Mouse (Mus musculus): ENCODE data around the gene Cep68.

DNA sequence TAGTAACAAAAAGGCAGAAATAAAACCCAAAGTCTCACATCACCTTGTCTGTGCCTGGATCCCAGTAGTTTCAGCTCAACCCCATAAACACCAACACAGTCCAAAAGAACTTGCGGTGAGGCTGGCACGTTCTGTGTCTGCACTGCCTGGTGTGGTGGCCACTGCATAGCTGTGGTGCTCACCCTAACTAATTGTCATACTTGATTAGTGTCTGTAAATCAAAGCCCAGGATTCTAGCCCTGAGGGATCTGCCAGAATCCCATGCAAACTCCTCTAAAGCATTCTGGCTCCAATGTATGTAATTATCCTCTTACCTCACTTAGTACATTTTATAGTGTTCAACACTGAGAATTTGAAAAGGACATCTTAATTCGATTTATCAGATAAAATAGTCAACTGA lies 11.3 kb downstream of the Cep68 start:
- TF ChIP-seq CTCF (conservative IDR thresholded peaks at IDR 0.05; ENCODE audit: low read length) (no peak), POU5F1 (IDR thresholded peaks at IDR 0.05; ENCODE audit: borderline replicate concordance, low read length) (no peak)
